ENCODE assay signal across 9 mouse cellular contexts in the genomic region with DNA sequence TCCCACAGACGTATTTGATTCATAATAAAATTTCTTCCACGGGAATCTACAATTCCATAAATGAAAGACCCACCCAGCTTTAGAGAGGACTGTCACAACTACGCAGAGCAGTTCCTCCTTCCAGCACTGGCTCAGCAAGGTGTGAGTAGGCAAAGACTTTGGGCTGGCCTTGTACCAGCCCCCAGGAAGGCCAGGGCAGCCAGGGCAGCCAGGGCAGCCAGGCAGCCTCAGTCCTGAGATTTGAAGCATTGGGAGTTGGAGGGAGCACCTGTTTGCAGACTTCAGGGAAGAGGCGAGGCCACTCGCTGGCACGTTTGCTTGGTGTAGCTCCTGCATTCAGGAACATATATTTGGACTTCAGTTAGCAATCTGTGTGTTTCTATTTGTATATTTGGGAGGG.
DNase-seq lines count a peak whose midpoint lies in the region; ATAC-seq and TF ChIP-seq lines count a peak whose summit lies in the region.
"Had no signal": no experiment of that assay in that cellular context is flagged by ENCODE, and none has a peak within 500 bp of the region (broad histone marks: within the 10 kb centered on the region; RNA-seq: fewer than 3 reads in every experiment).

No protein-coding gene starts in this region.

- no peak overlapping the region; the same call in 1 of the 2 replicates for H3K4me3 ChIP-seq in heart, postnatal 0 days (ENCODE audit: low read depth, low read length)
- peak overlapping the region; percentile 48 for H3K4me3 ChIP-seq in embryonic facial prominence, embryonic 10.5 days
- H3K4me3 ChIP-seq in hindbrain, embryonic 13.5 days, result peak overlapping the region; percentile 33; the same call in 1 of the 2 replicates
- H3K4me3 ChIP-seq in midbrain, embryonic 14.5 days (replicated peaks; ENCODE audit: low read depth, low read length), result peak overlapping the region; percentile 28; the same call in 1 of the 2 replicates
- no peak overlapping the region for H3K4me3 ChIP-seq in cerebellum, adult 2 months (replicated peaks; ENCODE audit: insufficient read depth, low read depth, low read length)

- H3K4me2 ChIP-seq in heart, postnatal 0 days (ENCODE audit: low read depth, low read length), result peak overlapping the region; percentile 51; the same call in 1 of the 2 replicates
- H3K4me2 ChIP-seq in hindbrain, embryonic 13.5 days, result peak overlapping the region; percentile 53
- H3K4me2 ChIP-seq in midbrain, embryonic 14.5 days (ENCODE audit: low read length), result peak overlapping the region; percentile 60

- no peak for DNase-seq in heart, postnatal 0 days (ENCODE audit: low spot score)
- DNase-seq in heart, adult 8-10 months (ENCODE audit: low spot score), result no peak
- peak; percentile 43 for DNase-seq in embryonic facial prominence, embryonic 10.5 days (ENCODE audit: low spot score)
- DNase-seq in midbrain, embryonic 14.5 days, result no peak
- no peak for DNase-seq in liver
- no peak for DNase-seq in layer of hippocampus, adult 18-20 months (ENCODE audit: low spot score in 2 of 2)
- no peak for DNase-seq in cerebellum, adult 2 months
- DNase-seq: adrenal gland, postnatal 10 days had no signal

- H3K4me1 ChIP-seq in heart, postnatal 0 days (ENCODE audit: control insufficient read depth, insufficient read depth), result no peaks in the 10 kb centered on the region
- H3K4me1 ChIP-seq in embryonic facial prominence, embryonic 10.5 days, result peaks cover 49% of the 10 kb centered on the region
- peaks cover 32% of the 10 kb centered on the region for H3K4me1 ChIP-seq in hindbrain, embryonic 13.5 days (replicated peaks)
- peaks cover 19% of the 10 kb centered on the region for H3K4me1 ChIP-seq in midbrain, embryonic 14.5 days (ENCODE audit: control insufficient read depth, insufficient read depth, low read length)
- no peaks in the 10 kb centered on the region for H3K4me1 ChIP-seq in cerebellum, adult 2 months (ENCODE audit: control insufficient read depth, insufficient read depth, low read length)

- TF ChIP-seq EP300 in heart, postnatal 0 days (IDR thresholded peaks at IDR 0.05; ENCODE audit: low read depth), result no peak

- no peak for ATAC-seq in heart, postnatal 0 days (ENCODE audit: insufficient read depth, low read depth)
- no peak for ATAC-seq in hindbrain, embryonic 13.5 days (ENCODE audit: low FRiP score)
- ATAC-seq in midbrain, embryonic 14.5 days (ENCODE audit: low FRiP score, low TSS enrichment), result no peak

- WGBS in heart, postnatal 0 days, result 19% methylated on average over 6 of the region's 6 CpGs
- 5% methylated on average over 6 of the region's 6 CpGs for WGBS in embryonic facial prominence, embryonic 10.5 days
- WGBS in hindbrain, embryonic 13.5 days, result 4% methylated on average over 6 of the region's 6 CpGs
- 10% methylated on average over 6 of the region's 6 CpGs for WGBS in midbrain, embryonic 14.5 days
- 41% methylated on average over 6 of the region's 6 CpGs for WGBS in cerebellum, adult 2 months

- H3K27me3 ChIP-seq in heart, postnatal 0 days (ENCODE audit: control insufficient read depth, insufficient read depth, low read length), result peaks cover 88% of the 10 kb centered on the region
- peaks cover 97% of the 10 kb centered on the region for H3K27me3 ChIP-seq in embryonic facial prominence, embryonic 10.5 days (replicated peaks; ENCODE audit: low read depth, poor library complexity, severe bottlenecking)
- H3K27me3 ChIP-seq in hindbrain, embryonic 13.5 days, result peaks cover 76% of the 10 kb centered on the region
- H3K27me3 ChIP-seq in midbrain, embryonic 14.5 days (ENCODE audit: control insufficient read depth, insufficient read depth, low read length), result peaks cover 13% of the 10 kb centered on the region
- H3K27me3 ChIP-seq in cerebellum, adult 2 months (ENCODE audit: control insufficient read depth, insufficient read depth, low read length), result peaks cover 2% of the 10 kb centered on the region; the same call in 1 of the 2 replicates

- no peak overlapping the region for H3K27ac ChIP-seq in heart, postnatal 0 days (ENCODE audit: low read depth)
- peak overlapping the region; percentile 81 for H3K27ac ChIP-seq in embryonic facial prominence, embryonic 10.5 days (replicated peaks)
- H3K27ac ChIP-seq in hindbrain, embryonic 13.5 days, result no peak overlapping the region
- H3K27ac ChIP-seq in midbrain, embryonic 14.5 days (replicated peaks; ENCODE audit: low read depth, low read length), result peak overlapping the region; percentile 64; the same call in 1 of the 2 replicates
- no peak overlapping the region for H3K27ac ChIP-seq in cerebellum, adult 2 months (ENCODE audit: insufficient read depth, low read length)

- H3K36me3 ChIP-seq in heart, postnatal 0 days (replicated peaks; ENCODE audit: control insufficient read depth, insufficient read depth, low read length), result no peaks in the 10 kb centered on the region
- no peaks in the 10 kb centered on the region for H3K36me3 ChIP-seq in embryonic facial prominence, embryonic 10.5 days (replicated peaks)
- H3K36me3 ChIP-seq in hindbrain, embryonic 13.5 days, result no peaks in the 10 kb centered on the region
- H3K36me3 ChIP-seq in midbrain, embryonic 14.5 days (ENCODE audit: control insufficient read depth, insufficient read depth, low read length), result no peaks in the 10 kb centered on the region

- H3K9me3 ChIP-seq in heart, postnatal 0 days (replicated peaks; ENCODE audit: control insufficient read depth, low read length), result no peaks in the 10 kb centered on the region
- H3K9me3 ChIP-seq in embryonic facial prominence, embryonic 10.5 days, result no peaks in the 10 kb centered on the region
- no peaks in the 10 kb centered on the region for H3K9me3 ChIP-seq in hindbrain, embryonic 13.5 days
- no peaks in the 10 kb centered on the region for H3K9me3 ChIP-seq in midbrain, embryonic 14.5 days (ENCODE audit: control insufficient read depth, low read length)

- TF ChIP-seq CTCF in heart, postnatal 0 days (IDR thresholded peaks at IDR 0.05; ENCODE audit: low read depth), result no peak
- no peak for TF ChIP-seq CTCF in cerebellum, adult 2 months (IDR thresholded peaks at IDR 0.05; ENCODE audit: borderline replicate concordance, insufficient read depth, low read depth, low read length)

- no peak for TF ChIP-seq POLR2A in cerebellum, adult 2 months (IDR thresholded peaks at IDR 0.05; ENCODE audit: borderline replicate concordance, insufficient read depth, low read length)

- H3K9ac ChIP-seq in heart, postnatal 0 days (replicated peaks; ENCODE audit: low read depth, low read length), result no peak overlapping the region
- peak overlapping the region; percentile 49; the same call in 1 of the 2 replicates for H3K9ac ChIP-seq in hindbrain, embryonic 13.5 days
- no peak overlapping the region for H3K9ac ChIP-seq in midbrain, embryonic 14.5 days (replicated peaks; ENCODE audit: low read length)

Comparison
In these comparisons a context has a peak if more than half of its experiments do, and no peak if none do; other contexts are left out.
1. H3K27ac ChIP-seq: peak in embryonic facial prominence, embryonic 10.5 days (single experiment) and midbrain, embryonic 14.5 days (single experiment); none in heart, postnatal 0 days (single experiment), hindbrain, embryonic 13.5 days (single experiment) and cerebellum, adult 2 months (single experiment).
2. H3K4me3 ChIP-seq: peak in embryonic facial prominence, embryonic 10.5 days (single experiment), hindbrain, embryonic 13.5 days (single experiment) and midbrain, embryonic 14.5 days (single experiment); none in heart, postnatal 0 days (single experiment) and cerebellum, adult 2 months (single experiment).
3. Peak in every context shown above with its lines, with median percentiles within 50 percentile points of each other: H3K4me2 ChIP-seq.